Mouse (Mus musculus) megakaryocyte, embryonic 14.5 days (primary cell): ENCODE measurements around the gene Col4a2.

Source experiments
- FLI1 ChIP-seq: IDR thresholded peaks from 2 replicates; pipeline ENCODE4 v1.6.1; 2012; ENCODE audit warnings: low read length, inconsistent platforms, mixed read lengths
- GATA1 ChIP-seq: IDR thresholded peaks from 3 replicates; pipeline ENCODE4 v1.6.1; 2012; ENCODE audit warnings: mixed read lengths, low read length, inconsistent platforms, borderline replicate concordance

GRCm38 (mm10) chr8:11273506-11274158 is 39.0 kb upstream of the Col4a2 start:
- TF ChIP-seq FLI1 (no peak), GATA1 (no peak)
